18 mouse cellular contexts compared by ENCODE assay signal in the genomic region with DNA sequence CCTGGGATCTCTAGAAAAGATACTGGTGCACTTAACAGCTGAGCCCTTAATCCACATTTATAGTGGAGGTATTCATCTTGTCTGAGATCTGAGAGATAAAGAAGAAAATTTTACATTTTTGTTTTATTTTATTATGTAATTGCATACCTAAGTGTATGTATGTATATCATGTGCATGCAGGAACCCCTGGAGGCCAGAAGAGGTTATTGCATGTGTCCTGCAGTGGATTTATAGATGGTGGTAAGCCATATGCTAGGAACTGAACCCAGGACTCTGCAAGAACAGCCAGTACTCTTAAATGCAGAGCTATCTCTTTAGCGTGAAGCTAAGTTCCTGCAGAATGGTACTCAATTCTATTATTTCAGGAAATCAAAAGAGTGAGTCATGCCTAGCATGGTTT. TPM values are rescaled to one million over a fixed set of nuclear protein-coding genes. Genes with fewer than 3 reads are reported as not detected.
DNase-seq lines count a peak whose midpoint lies in the region; ATAC-seq and TF ChIP-seq lines count a peak whose summit lies in the region.
"Had no signal": no experiment of that assay in that cellular context is flagged by ENCODE, and none has a peak within 500 bp of the region (broad histone marks: within the 10 kb centered on the region; RNA-seq: fewer than 3 reads in every experiment).

No protein-coding gene starts in this region.

- intact Hi-C loops in left cerebral cortex, adult 2 months (cut with DNase I), result no loop called here
- intact Hi-C loops in left cerebral cortex, postnatal 10 days (cut with DNase I), result no loop called here

- H3K4me3 ChIP-seq in left cerebral cortex, adult 2 months, result no peak overlapping the region
- H3K4me3 ChIP-seq: heart, embryonic 13.5 days; limb, embryonic 13.5 days; midbrain, embryonic 15.5 days had no signal

- ATAC-seq in frontal cortex, adult (ENCODE audit: low TSS enrichment), result peak; percentile 84
- ATAC-seq: inflammation-experienced regulatory T-cells, adult 6 months; midbrain, embryonic 15.5 days had no signal

- H3K27ac ChIP-seq in left cerebral cortex, adult 2 months, result no peak overlapping the region
- H3K27ac ChIP-seq: heart, embryonic 13.5 days; limb, embryonic 13.5 days; midbrain, embryonic 15.5 days had no signal

- TF ChIP-seq CTCF in left cerebral cortex, adult 2 months (IDR thresholded peaks at IDR 0.05), result peak; percentile 63

- DNase-seq in frontal cortex, postnatal 10 days (ENCODE audit: low spot score in 2 of 2), result no peak
- DNase-seq in left cerebral cortex, adult 2 months (ENCODE audit: extremely low spot score in 1 of 2, low spot score in 2 of 2), result peak in 1 of 2 experiments; percentile 12
- DNase-seq in left cerebral cortex, postnatal 10 days (ENCODE audit: extremely low spot score in 1 of 2, low spot score in 2 of 2), result no peak
- peak; percentile 63 for DNase-seq in brain, adult 2 months (ENCODE audit: low read depth, low spot score)
- peak; percentile 9 to 13 for DNase-seq in cerebellum, postnatal 14 days
- no peak for DNase-seq in embryo, embryonic 11 days
- no peak for DNase-seq in spleen, adult 12 weeks (ENCODE audit: low spot score)
- DNase-seq: adrenal gland, adult 8-10 months; kidney, postnatal 14 days; lung, adult 2 months; right cerebral cortex, postnatal 14 days had no signal

RNA-seq across cellular contexts. Expression of a gene that starts 36.1 kb away (rescaled TPM):
- 10 to 100 TPM; 73.3 to 76.3 TPM for total RNA-seq in left cerebral cortex, adult 2 months (2021)
- total RNA-seq in left cerebral cortex, postnatal 10 days (2021), result 10 to 100 TPM; 80.0 to 80.8 TPM
- total RNA-seq: ES-E14; hematopoietic stem cell, adult 5-6 weeks had no signal

Comparison
In these comparisons a context has a peak if more than half of its experiments do, and no peak if none do; other contexts are left out.
1. DNase-seq: peak in brain, adult 2 months (single experiment) and cerebellum, postnatal 14 days (2 of 2); none in frontal cortex, postnatal 10 days (0 of 2), left cerebral cortex, postnatal 10 days (0 of 2), embryo, embryonic 11 days (single experiment) and spleen, adult 12 weeks (single experiment).